Mouse (Mus musculus) myocyte (in vitro differentiated cells): ENCODE data around the gene Pamr1.

Experiments used
- E2F4 ChIP-seq: IDR thresholded peaks from one replicate; pipeline ENCODE4 v1.6.1; 2011; ENCODE audit warnings: mild to moderate bottlenecking, control low read depth, moderate library complexity; ENCODE audit not compliant: insufficient read depth
- MAX ChIP-seq: IDR thresholded peaks from one replicate; pipeline ENCODE4 v1.6.1; 2011; ENCODE audit warnings: low read depth, mild to moderate bottlenecking, control low read depth
- MYOD1 ChIP-seq, 3 experiments: IDR thresholded peaks; one replicate each; pipeline ENCODE4 v1.6.1; 2011; ENCODE audit warnings: control low read depth in 2 of 3, low read depth in 2 of 3, mild to moderate bottlenecking in 2 of 3, moderate library complexity in 1 of 3; ENCODE audit not compliant: insufficient read length in 2 of 3, control insufficient read depth in 1 of 3
- MYOG ChIP-seq, 3 experiments: IDR thresholded peaks; one replicate each; pipeline ENCODE4 v1.6.1; 2011; ENCODE audit warnings: control low read depth in 2 of 3, low read depth in 2 of 3, mild to moderate bottlenecking in 2 of 3; ENCODE audit not compliant: insufficient read length in 2 of 3, control insufficient read depth in 1 of 3, insufficient read depth in 1 of 3
- POLR2A ChIP-seq: IDR thresholded peaks from one replicate; pipeline ENCODE4 v1.6.1; 2011; ENCODE audit warnings: low read depth, mild to moderate bottlenecking, control low read depth, moderate library complexity; ENCODE audit not compliant: insufficient read length
- SRF ChIP-seq: IDR thresholded peaks from one replicate; pipeline ENCODE4 v1.6.1; 2011; ENCODE audit warnings: low read depth; ENCODE audit not compliant: control insufficient read depth, insufficient read length
- TCF3 ChIP-seq: IDR thresholded peaks from one replicate; pipeline ENCODE4 v1.6.1; 2011; ENCODE audit warnings: low read depth, control low read depth; ENCODE audit not compliant: insufficient read length
- USF1 ChIP-seq: IDR thresholded peaks from one replicate; pipeline ENCODE4 v1.6.1; 2011; ENCODE audit warnings: low read depth, mild to moderate bottlenecking, control low read depth, moderate library complexity

- TF ChIP-seq MYOD1 (IDR thresholded peaks at IDR 0.05; ENCODE audit: control insufficient read depth in 1 of 3, insufficient read length in 2 of 3, low read depth in 2 of 3) (no peak), TCF3 (no peak), POLR2A (no peak), MAX (no peak), USF1 (no peak), E2F4 (no peak), MYOG (IDR thresholded peaks at IDR 0.05; ENCODE audit: control insufficient read depth in 1 of 3, insufficient read depth in 1 of 3, insufficient read length in 2 of 3, low read depth in 2 of 3) (no peak), SRF (no peak)
Measured at GRCm38 (mm10) chr2:102675275-102675674, 125.5 kb downstream of the Pamr1 start.
